Mouse (Mus musculus) mature B cell (primary cell): Measurements from ENCODE around the gene Srcin1.

Experiments used
- in situ Hi-C: fragments of 300-500 bp; cut with MboI; formaldehyde crosslinking; loops from 2 replicates; pipeline ENCODE4 v1.14.3; 2019

Srcin1 gene

GRCm38 (mm10) chr11:97509058-97509457 is 66.9 kb downstream of the Srcin1 start:
- in situ Hi-C loops: no loop called here

- in situ Hi-C loops: no loop called here
Observed at GRCm38 (mm10) chr11:97508198-97508597, 67.8 kb downstream of the Srcin1 start.

GRCm38 (mm10) chr11:97506331-97506730 is 69.7 kb downstream of the Srcin1 start:
- in situ Hi-C loops: no loop called here

GRCm38 (mm10) chr11:97505784-97506183 is 70.2 kb downstream of the Srcin1 start:
- in situ Hi-C loops: no loop called here

GRCm38 (mm10) chr11:97502846-97503245 is 73.1 kb downstream of the Srcin1 start:
- in situ Hi-C loops: no loop called here

GRCm38 (mm10) chr11:97502383-97502782 is 73.6 kb downstream of the Srcin1 start:
- in situ Hi-C loops: no loop called here

GRCm38 (mm10) chr11:97500720-97501448 is 75.1 kb downstream of the Srcin1 start:
- in situ Hi-C loops: no loop called here

- in situ Hi-C loops: no loop called here
Observed at GRCm38 (mm10) chr11:97499865-97500719, 75.9 kb downstream of the Srcin1 start, which contains the start of gene 4933428G20Rik. Gene 4933428G20Rik (minus strand): TSS chr11:97500340.

- in situ Hi-C loops: no loop called here
Observed at GRCm38 (mm10) chr11:97497543-97497942, 78.4 kb downstream of the Srcin1 start.

GRCm38 (mm10) chr11:97492836-97493235 is 83.2 kb downstream of the Srcin1 start:
- in situ Hi-C loops: no loop called here

GRCm38 (mm10) chr11:97491640-97492039 is 84.3 kb downstream of the Srcin1 start:
- in situ Hi-C loops: no loop called here

- in situ Hi-C loops: loop anchor here (5.0 kb wide), 1 partner anchor 138 kb away; the partner anchor contains the start of gene Epop
Observed at GRCm38 (mm10) chr11:97489589-97490324, 86.2 kb downstream of the Srcin1 start.

- in situ Hi-C loops: loop anchor here (5.0 kb wide), 1 partner anchor 140 kb away; the partner anchor contains the start of gene Epop
Observed at GRCm38 (mm10) chr11:97487656-97488055, 88.3 kb downstream of the Srcin1 start.

GRCm38 (mm10) chr11:97485661-97486060 is 90.3 kb downstream of the Srcin1 start:
- in situ Hi-C loops: loop anchor here (5.0 kb wide), 1 partner anchor 142 kb away; the partner anchor contains the start of gene Epop

GRCm38 (mm10) chr11:97479824-97480223 is 96.2 kb downstream of the Srcin1 start:
- in situ Hi-C loops: no loop called here

GRCm38 (mm10) chr11:97479085-97479484 is 96.9 kb downstream of the Srcin1 start:
- in situ Hi-C loops: no loop called here

GRCm38 (mm10) chr11:97478345-97478744 is 97.6 kb downstream of the Srcin1 start:
- in situ Hi-C loops: no loop called here

GRCm38 (mm10) chr11:97477431-97477830 is 98.6 kb downstream of the Srcin1 start:
- in situ Hi-C loops: no loop called here

- in situ Hi-C loops: no loop called here
Observed at GRCm38 (mm10) chr11:97476334-97477095, 99.5 kb downstream of the Srcin1 start.

- in situ Hi-C loops: loop anchor here (5.0 kb wide), 1 partner anchor 44 kb away; no protein-coding TSS in a partner anchor
Observed at GRCm38 (mm10) chr11:97471276-97471675, 104.7 kb downstream of the Srcin1 start.

GRCm38 (mm10) chr11:97469828-97470227 is 106.2 kb downstream of the Srcin1 start:
- in situ Hi-C loops: loop anchor here (5.0 kb wide), 1 partner anchor 43 kb away; no protein-coding TSS in a partner anchor
